Mouse (Mus musculus): ENCODE measurements at regions not wholly inside any gene's neighbourhood (a gene's known extent, or its start where the extent isn't known, plus 50 kb on each side); places are given as distances from the start of the nearest gene placed in this dataset.
"Not testable (repeated sequence)": the region's sequence is repeated elsewhere in the genome, so short reads cannot be mapped to it uniquely, and the experiment has no call there.

DNA sequence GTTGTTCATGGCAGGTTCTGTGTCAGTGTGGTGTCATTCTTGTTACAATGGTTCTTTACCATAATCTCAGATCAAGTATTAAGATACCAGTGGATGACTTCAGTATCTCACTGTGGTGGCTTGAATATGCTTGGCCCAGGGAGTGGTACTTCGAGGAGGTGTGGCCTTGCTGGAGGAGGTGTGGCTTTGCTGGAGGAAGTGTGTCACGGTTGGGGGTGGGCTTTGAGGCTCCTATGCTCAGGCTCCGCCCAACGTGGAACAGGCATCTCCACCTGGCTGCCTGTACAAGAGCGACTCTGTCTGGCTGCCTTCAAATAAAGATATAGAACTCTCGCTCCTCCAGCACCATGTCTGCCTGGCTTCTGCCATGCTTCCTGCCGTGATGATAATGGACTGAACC is 63.6 kb downstream of the Cd2 start:
- Histone ChIP-seq H3K4me2 (no peak overlapping the region), H3K4me3 (no peak overlapping the region), H3K9me3 (no peaks in the 10 kb centered on the region), H3K9ac (no peak overlapping the region), H3K27ac (replicated peaks) (no peak overlapping the region), H3K4me1 (replicated peaks) (no peaks in the 10 kb centered on the region), H3K36me3 (no peaks in the 10 kb centered on the region), H3K27me3 (no peaks in the 10 kb centered on the region)
- WGBS, result 72% methylated on average over 7 of the region's 7 CpGs
- no peak for ATAC-seq (ENCODE audit: low FRiP score, low read depth)

GRCm38 (mm10) chr3:101219897-101220296 is 67.8 kb downstream of the Cd2 start:
- no peaks in the 10 kb centered on the region for H3K36me3 ChIP-seq
- no peaks in the 10 kb centered on the region for H3K27me3 ChIP-seq
- no peak for ATAC-seq (ENCODE audit: low FRiP score, low read depth)
- no peak overlapping the region for H3K4me2 ChIP-seq
- H3K9ac ChIP-seq, result no peak overlapping the region
- no peak overlapping the region for H3K27ac ChIP-seq (replicated peaks)
- no peaks in the 10 kb centered on the region for H3K4me1 ChIP-seq (replicated peaks)
- 98% methylated on average over 2 of the region's 2 CpGs for WGBS
- no peaks in the 10 kb centered on the region for H3K9me3 ChIP-seq
- H3K4me3 ChIP-seq, result no peak overlapping the region

GRCm38 (mm10) chr3:101216711-101217110 is 71.0 kb downstream of the Cd2 start:
- Histone ChIP-seq H3K4me3 (no peak overlapping the region), H3K9me3 (no peaks in the 10 kb centered on the region), H3K27me3 (no peaks in the 10 kb centered on the region), H3K36me3 (no peaks in the 10 kb centered on the region), H3K4me2 (no peak overlapping the region), H3K27ac (replicated peaks) (no peak overlapping the region), H3K9ac (no peak overlapping the region), H3K4me1 (replicated peaks) (peaks cover 18% of the 10 kb centered on the region)
- ATAC-seq (ENCODE audit: low FRiP score, low read depth), result no peak
- WGBS, result 93% methylated on average over 13 of the region's 13 CpGs

- Histone ChIP-seq H3K9me3 (no peaks in the 10 kb centered on the region), H3K36me3 (no peaks in the 10 kb centered on the region), H3K4me2 (no peak overlapping the region), H3K4me1 (replicated peaks) (peaks cover 18% of the 10 kb centered on the region), H3K4me3 (no peak overlapping the region), H3K27me3 (no peaks in the 10 kb centered on the region), H3K9ac (no peak overlapping the region), H3K27ac (replicated peaks) (peak overlapping the region; percentile 76)
- peak; percentile 34; the same call in 1 of the 2 replicates for ATAC-seq (ENCODE audit: low FRiP score, low read depth)
- 54% methylated on average over 4 of the region's 4 CpGs for WGBS
Observed at GRCm38 (mm10) chr3:101213212-101213562, 74.6 kb downstream of the Cd2 start.

- 7% methylated on average over 12 of the region's 12 CpGs for WGBS
- no peak overlapping the region for H3K9ac ChIP-seq
- peak overlapping the region; percentile 76 for H3K27ac ChIP-seq (replicated peaks)
- H3K9me3 ChIP-seq, result no peaks in the 10 kb centered on the region
- H3K4me3 ChIP-seq, result no peak overlapping the region
- ATAC-seq (ENCODE audit: low FRiP score, low read depth), result peak; percentile 88
- no peak overlapping the region; the same call in 1 of the 2 replicates for H3K4me2 ChIP-seq
- H3K36me3 ChIP-seq, result no peaks in the 10 kb centered on the region
- peaks cover 18% of the 10 kb centered on the region for H3K4me1 ChIP-seq (replicated peaks)
- H3K27me3 ChIP-seq, result no peaks in the 10 kb centered on the region
Observed at GRCm38 (mm10) chr3:101212403-101213211, 75.1 kb downstream of the Cd2 start.

DNA sequence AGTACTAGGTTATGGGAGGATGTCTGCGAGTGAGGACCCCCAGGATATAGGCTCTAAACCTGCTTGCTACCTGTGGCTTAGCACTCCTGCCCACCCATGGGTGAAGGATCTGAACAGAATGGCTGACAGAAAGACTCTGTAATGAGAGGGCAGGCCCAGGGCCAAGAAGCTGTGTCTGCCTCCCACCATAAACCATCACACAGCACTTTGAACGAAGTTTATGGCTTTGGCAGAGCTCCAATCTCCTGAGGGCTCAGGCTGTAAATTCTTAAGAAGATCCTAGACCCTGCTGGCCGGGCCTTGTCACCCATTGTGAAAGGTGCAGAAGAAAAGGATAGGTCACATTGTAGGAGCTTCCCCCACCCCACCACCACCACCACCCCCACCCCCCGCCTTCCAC is 75.8 kb downstream of the Cd2 start:
- Histone ChIP-seq H3K36me3 (no peaks in the 10 kb centered on the region), H3K9ac (no peak overlapping the region), H3K4me2 (no peak overlapping the region), H3K4me3 (no peak overlapping the region), H3K27me3 (no peaks in the 10 kb centered on the region), H3K4me1 (replicated peaks) (peaks cover 18% of the 10 kb centered on the region), H3K9me3 (no peaks in the 10 kb centered on the region), H3K27ac (replicated peaks) (no peak overlapping the region; the same call in 1 of the 2 replicates)
- WGBS, result 58% methylated on average over 4 of the region's 4 CpGs
- 0 out of 2 replicates have a peak, but pooled peaks have one; percentile 20 for ATAC-seq (ENCODE audit: low FRiP score, low read depth)

- ATAC-seq (ENCODE audit: low FRiP score, low read depth), result peak; percentile 40; the same call in 1 of the 2 replicates
- H3K4me3 ChIP-seq, result no peak overlapping the region
- H3K9ac ChIP-seq, result no peak overlapping the region
- no peak overlapping the region for H3K4me2 ChIP-seq
- no peaks in the 10 kb centered on the region for H3K36me3 ChIP-seq
- no peaks in the 10 kb centered on the region for H3K27me3 ChIP-seq
- H3K4me1 ChIP-seq (replicated peaks), result peaks cover 18% of the 10 kb centered on the region
- 59% methylated on average over 7 of the region's 7 CpGs for WGBS
- H3K27ac ChIP-seq (replicated peaks), result no peak overlapping the region
- H3K9me3 ChIP-seq, result no peaks in the 10 kb centered on the region
Observed at GRCm38 (mm10) chr3:101209546-101209945, 78.2 kb downstream of the Cd2 start.

GRCm38 (mm10) chr3:101208751-101209150 is 79.0 kb downstream of the Cd2 start:
- no peak overlapping the region for H3K4me3 ChIP-seq
- no peak overlapping the region for H3K27ac ChIP-seq (replicated peaks)
- no peaks in the 10 kb centered on the region for H3K36me3 ChIP-seq
- no peak overlapping the region for H3K4me2 ChIP-seq
- 90% methylated on average over 12 of the region's 12 CpGs for WGBS
- H3K9me3 ChIP-seq, result no peaks in the 10 kb centered on the region
- H3K27me3 ChIP-seq, result no peaks in the 10 kb centered on the region
- no peak overlapping the region for H3K9ac ChIP-seq
- no peak for ATAC-seq (ENCODE audit: low FRiP score, low read depth)
- H3K4me1 ChIP-seq (replicated peaks), result peaks cover 18% of the 10 kb centered on the region

GRCm38 (mm10) chr3:101206172-101206571 is 81.6 kb downstream of the Cd2 start:
- not testable (repeated sequence) for H3K36me3 ChIP-seq; H3K27ac ChIP-seq (replicated peaks); H3K9me3 ChIP-seq; H3K4me2 ChIP-seq; H3K27me3 ChIP-seq; ATAC-seq (ENCODE audit: low FRiP score, low read depth); H3K9ac ChIP-seq; H3K4me3 ChIP-seq; H3K4me1 ChIP-seq (replicated peaks)
- 95% methylated on average over 13 of the region's 13 CpGs for WGBS

DNA sequence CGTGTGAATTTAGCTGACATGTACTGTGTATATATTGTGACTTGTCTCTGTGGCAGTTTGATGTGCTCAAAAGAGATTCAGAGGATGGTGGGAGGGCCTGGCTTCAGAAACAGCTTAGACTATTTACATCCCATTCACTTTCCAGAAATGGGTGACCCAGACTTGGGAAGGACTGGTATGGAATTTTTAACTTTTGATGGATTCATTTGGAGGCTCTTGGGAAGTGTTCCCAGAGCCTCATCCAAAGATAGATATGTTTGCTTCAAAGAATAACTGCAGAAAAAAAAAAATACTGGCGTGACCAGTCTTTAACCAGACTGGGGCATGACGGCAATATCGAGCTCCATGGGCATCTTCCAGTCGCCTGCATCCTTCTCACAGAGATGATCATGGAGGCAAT is 84.6 kb upstream of the Ptgfrn start:
- H3K27me3 ChIP-seq, result no peaks in the 10 kb centered on the region
- H3K27ac ChIP-seq (replicated peaks), result no peak overlapping the region
- no peak overlapping the region for H3K4me2 ChIP-seq
- H3K9me3 ChIP-seq, result no peaks in the 10 kb centered on the region
- no peaks in the 10 kb centered on the region for H3K36me3 ChIP-seq
- ATAC-seq (ENCODE audit: low FRiP score, low read depth), result no peak
- 77% methylated on average over 5 of the region's 5 CpGs for WGBS
- H3K4me1 ChIP-seq (replicated peaks), result peaks cover 16% of the 10 kb centered on the region; the same call in 1 of the 2 replicates
- H3K9ac ChIP-seq, result no peak overlapping the region
- no peak overlapping the region for H3K4me3 ChIP-seq

DNA sequence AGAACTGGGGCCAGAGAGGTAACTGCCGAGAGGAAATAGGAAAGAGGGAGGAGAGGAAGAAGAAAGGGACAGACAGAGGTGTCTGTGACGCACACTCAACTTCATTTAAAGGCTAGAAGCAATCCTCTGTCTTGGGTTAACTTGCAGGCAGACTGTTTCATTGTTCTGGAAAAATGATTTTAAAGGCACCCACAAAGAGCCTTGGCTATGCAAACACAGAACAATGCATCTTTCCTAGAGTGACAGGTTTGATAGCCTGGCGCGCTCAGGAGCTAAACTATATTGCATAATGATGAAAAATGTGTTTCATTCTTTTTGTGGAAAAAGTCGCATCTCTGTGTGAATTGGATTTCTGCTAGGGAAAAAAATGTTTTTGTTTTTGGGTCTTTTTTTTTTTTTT is 84.2 kb upstream of the Ptgfrn start:
- Histone ChIP-seq H3K4me3 (no peak overlapping the region), H3K9me3 (no peaks in the 10 kb centered on the region), H3K9ac (no peak overlapping the region), H3K4me2 (no peak overlapping the region), H3K4me1 (replicated peaks) (peaks cover 16% of the 10 kb centered on the region; the same call in 1 of the 2 replicates), H3K27ac (replicated peaks) (0 out of 2 replicates have a peak overlapping the region, but pooled peaks have one; percentile 1), H3K27me3 (no peaks in the 10 kb centered on the region), H3K36me3 (no peaks in the 10 kb centered on the region)
- ATAC-seq (ENCODE audit: low FRiP score, low read depth), result no peak
- WGBS, result 47% methylated on average over 5 of the region's 5 CpGs

GRCm38 (mm10) chr3:101191298-101191986 is 81.4 kb upstream of the Ptgfrn start:
- Histone ChIP-seq H3K4me1 (replicated peaks) (peaks cover 16% of the 10 kb centered on the region; the same call in 1 of the 2 replicates), H3K4me2 (no peak overlapping the region), H3K27me3 (no peaks in the 10 kb centered on the region), H3K4me3 (no peak overlapping the region), H3K36me3 (no peaks in the 10 kb centered on the region), H3K9me3 (no peaks in the 10 kb centered on the region), H3K9ac (no peak overlapping the region), H3K27ac (replicated peaks) (no peak overlapping the region)
- 57% methylated on average over 7 of the region's 7 CpGs for WGBS
- peak; percentile 67; the same call in 1 of the 2 replicates for ATAC-seq (ENCODE audit: low FRiP score, low read depth)

Measured in hindbrain, embryonic 15.5 days (tissue).